In the genomic region with DNA sequence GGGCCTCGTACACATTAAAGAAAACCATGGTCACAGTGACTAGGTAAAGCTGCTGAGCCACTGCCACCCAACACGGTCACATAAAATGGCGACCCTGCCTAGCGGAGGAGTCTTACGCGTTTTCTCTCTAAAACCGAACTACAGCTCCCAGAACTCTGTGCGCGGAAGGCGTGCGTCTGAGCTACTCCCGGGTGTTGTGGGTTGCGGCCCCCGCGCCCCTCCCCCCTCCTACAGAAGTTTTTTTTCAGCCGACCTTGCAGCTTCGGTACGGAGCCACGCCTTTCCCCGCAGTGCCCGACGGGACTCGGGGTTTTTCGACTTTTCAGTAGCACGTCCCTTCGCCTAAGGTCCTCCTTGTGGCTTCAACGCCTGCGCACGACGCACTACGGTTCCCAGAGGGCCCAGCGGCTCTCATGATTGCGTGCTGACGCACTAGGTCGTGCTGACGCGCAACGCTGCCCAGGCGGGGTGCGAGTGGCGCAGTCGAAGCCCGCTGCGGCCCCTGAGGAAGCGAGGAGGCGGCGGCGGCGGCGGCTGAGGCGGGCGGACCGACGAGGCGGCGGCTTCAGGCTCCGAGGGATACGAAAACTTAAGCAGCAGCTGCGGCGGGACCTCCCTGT, we compare ENCODE assay signal across 7 mouse cellular contexts. TPM values are rescaled to one million over a fixed set of nuclear protein-coding genes. Genes with fewer than 3 reads are reported as not detected.
DNase-seq lines count a peak whose midpoint lies in the region; ATAC-seq lines count a peak whose summit lies in the region.

No protein-coding gene starts in this region.

- under 1% methylated on average over 60 of the region's 60 CpGs for WGBS in intestine, embryonic 16.5 days
- WGBS in midbrain, embryonic 11.5 days, result under 1% methylated on average over 59 of the region's 60 CpGs

- H3K4me3 ChIP-seq in intestine, embryonic 16.5 days (ENCODE audit: low read length), result peak overlapping the region; percentile 98
- peak overlapping the region; percentile 99 for H3K4me3 ChIP-seq in midbrain, embryonic 11.5 days (ENCODE audit: low read depth, low read length)

- ATAC-seq in intestine, embryonic 16.5 days, result peak; percentile 99
- peak; percentile 98 for ATAC-seq in midbrain, embryonic 11.5 days (ENCODE audit: low FRiP score)

- H3K9me3 ChIP-seq in intestine, embryonic 16.5 days (ENCODE audit: control insufficient read depth, low read length), result no peaks in the 10 kb centered on the region
- H3K9me3 ChIP-seq in midbrain, embryonic 11.5 days (ENCODE audit: control insufficient read depth, low read length), result no peaks in the 10 kb centered on the region

- no peaks in the 10 kb centered on the region for H3K27me3 ChIP-seq in intestine, embryonic 16.5 days (replicated peaks; ENCODE audit: control insufficient read depth, insufficient read depth, low read length)
- H3K27me3 ChIP-seq in midbrain, embryonic 11.5 days (ENCODE audit: control insufficient read depth, insufficient read depth, low read length), result no peaks in the 10 kb centered on the region

- peak overlapping the region; percentile 88 for H3K9ac ChIP-seq in intestine, embryonic 16.5 days (ENCODE audit: low read depth, low read length)
- H3K9ac ChIP-seq in midbrain, embryonic 11.5 days (ENCODE audit: low read length), result peak overlapping the region; percentile 98

- intact Hi-C loops in left cerebral cortex, postnatal 36 days (cut with DNase I), result loop anchor here (1.0 to 2.0 kb wide), 2 partner anchors 13 to 26 kb away; a partner anchor contains a TSS

- peak overlapping the region; percentile 93 for H3K27ac ChIP-seq in intestine, embryonic 16.5 days (ENCODE audit: low read length)
- peak overlapping the region; percentile 90 for H3K27ac ChIP-seq in midbrain, embryonic 11.5 days (ENCODE audit: low read depth, low read length)

- peak; percentile 98 for DNase-seq in adrenal gland, adult 8-10 months
- DNase-seq in embryo, embryonic 9.5 days (ENCODE audit: extremely low spot score), result peak; percentile 96
- DNase-seq in gastrocnemius, postnatal 4 days (ENCODE audit: low spot score in 2 of 2), result peak; percentile 91 to 97
- DNase-seq in left cerebral cortex, postnatal 36 days (ENCODE audit: low spot score in 2 of 2), result peak; percentile 99
- peak; percentile 99 for DNase-seq in midbrain, embryonic 11.5 days (ENCODE audit: low spot score, missing footprints)
- peak; percentile 100 for DNase-seq in skeletal muscle tissue, adult 2 months (ENCODE audit: low read depth, low spot score)

- peaks cover 16% of the 10 kb centered on the region for H3K4me1 ChIP-seq in intestine, embryonic 16.5 days (ENCODE audit: control insufficient read depth, insufficient read depth, low read length)
- peaks cover 14% of the 10 kb centered on the region for H3K4me1 ChIP-seq in midbrain, embryonic 11.5 days (ENCODE audit: control insufficient read depth, insufficient read depth, low read length)

- H3K4me2 ChIP-seq in intestine, embryonic 16.5 days (ENCODE audit: low read depth, low read length), result peak overlapping the region; percentile 69
- H3K4me2 ChIP-seq in midbrain, embryonic 11.5 days, result peak overlapping the region; percentile 95

- no peaks in the 10 kb centered on the region for H3K36me3 ChIP-seq in intestine, embryonic 16.5 days (ENCODE audit: control insufficient read depth, insufficient read depth, low read length)
- H3K36me3 ChIP-seq in midbrain, embryonic 11.5 days (ENCODE audit: control insufficient read depth, insufficient read depth, low read length), result peaks cover 5% of the 10 kb centered on the region

RNA-seq across cellular contexts. Expression of a gene that starts 12.5 kb away (rescaled TPM):
- 1,000 to 10,000 TPM in 1 of 4 experiments, 100 to 1,000 TPM in 3; 612 to 1,355 (median 855) TPM for total RNA-seq in adrenal gland, adult 8-10 months (2022)
- 100 to 1,000 TPM; 293 to 304 TPM for total RNA-seq in gastrocnemius, postnatal 4 days (2021)
- polyA plus RNA-seq in intestine, embryonic 16.5 days (2015; fragmentation: Nextera tagmentation; extraction: Ambion mirVana), result 319 and 373 TPM in 2 replicates
- 100 to 1,000 TPM; 420 to 743 TPM for total RNA-seq in left cerebral cortex, postnatal 36 days (2021)
- polyA plus RNA-seq in midbrain, embryonic 11.5 days (2014; fragmentation: Nextera tagmentation; extraction: Ambion mirVana), result 408 and 439 TPM in 2 replicates

RNA-seq across cellular contexts. Expression of a gene that starts 17.0 kb away (rescaled TPM):
- total RNA-seq in adrenal gland, adult 8-10 months (2022), result 10 to 100 TPM in 3 of 4 experiments, 1 to 10 TPM in 1; 5.8 to 15.4 (median 13.1) TPM
- 1 to 10 TPM; 5.6 to 6.0 TPM for total RNA-seq in gastrocnemius, postnatal 4 days (2021)
- polyA plus RNA-seq in intestine, embryonic 16.5 days (2015; fragmentation: Nextera tagmentation; extraction: Ambion mirVana), result 9.8 and 14.9 TPM in 2 replicates
- total RNA-seq in left cerebral cortex, postnatal 36 days (2021), result 10 to 100 TPM; 11.4 to 16.2 TPM
- polyA plus RNA-seq in midbrain, embryonic 11.5 days (2014; fragmentation: Nextera tagmentation; extraction: Ambion mirVana), result 20.4 and 20.9 TPM in 2 replicates

RNA-seq across cellular contexts. Expression of a gene that starts 26.1 kb away (rescaled TPM):
- total RNA-seq in adrenal gland, adult 8-10 months (2022), result 100 to 1,000 TPM; 365 to 430 (median 403) TPM
- 100 to 1,000 TPM; 428 to 459 TPM for total RNA-seq in gastrocnemius, postnatal 4 days (2021)
- 836 and 930 TPM in 2 replicates for polyA plus RNA-seq in intestine, embryonic 16.5 days (2015; fragmentation: Nextera tagmentation; extraction: Ambion mirVana)
- 100 to 1,000 TPM; 330 to 406 TPM for total RNA-seq in left cerebral cortex, postnatal 36 days (2021)
- polyA plus RNA-seq in midbrain, embryonic 11.5 days (2014; fragmentation: Nextera tagmentation; extraction: Ambion mirVana), result 1,062 and 1,170 TPM in 2 replicates

RNA-seq across cellular contexts. Expression of a gene that starts 31.5 kb away (rescaled TPM):
- 100 to 1,000 TPM in 2 of 4 experiments, 10 to 100 TPM in 2; 82.9 to 115 (median 102) TPM for total RNA-seq in adrenal gland, adult 8-10 months (2022)
- 10 to 100 TPM; 44.5 to 49.2 TPM for total RNA-seq in gastrocnemius, postnatal 4 days (2021)
- 44.5 and 44.9 TPM in 2 replicates for polyA plus RNA-seq in intestine, embryonic 16.5 days (2015; fragmentation: Nextera tagmentation; extraction: Ambion mirVana)
- total RNA-seq in left cerebral cortex, postnatal 36 days (2021), result 100 to 1,000 TPM; 354 to 411 TPM
- 125 and 142 TPM in 2 replicates for polyA plus RNA-seq in midbrain, embryonic 11.5 days (2014; fragmentation: Nextera tagmentation; extraction: Ambion mirVana)

RNA-seq across cellular contexts. Expression of a gene that starts 33.0 kb away (rescaled TPM):
- total RNA-seq in adrenal gland, adult 8-10 months (2022), result not detected
- total RNA-seq in gastrocnemius, postnatal 4 days (2021), result not detected
- 0.17 TPM in 1 of 2 replicates, not detected in the other for polyA plus RNA-seq in intestine, embryonic 16.5 days (2015; fragmentation: Nextera tagmentation; extraction: Ambion mirVana)
- not detected for total RNA-seq in left cerebral cortex, postnatal 36 days (2021)
- 0.27 TPM in 1 of 2 replicates, not detected in the other for polyA plus RNA-seq in midbrain, embryonic 11.5 days (2014; fragmentation: Nextera tagmentation; extraction: Ambion mirVana)

Comparison
In these comparisons a context has a peak if more than half of its experiments do, and no peak if none do; other contexts are left out.
1. Peak in every context shown above with its lines: DNase-seq, ATAC-seq, H3K4me3 ChIP-seq and H3K27ac ChIP-seq.